Mouse (Mus musculus) neutrophil, adult 83 days (primary cell): Measurements from ENCODE around the gene Gm28998. TPM values are rescaled to one million over a fixed set of nuclear protein-coding genes. Genes with fewer than 3 reads are reported as not detected.

ENCODE experiments used
- total RNA-seq, 2 experiments: library from RNA; stranded (reverse); gene quantifications; one replicate each; pipeline ENCODE4 v1.2.4; 2023

The Gm28998 gene
- total RNA-seq: not detected

DNA sequence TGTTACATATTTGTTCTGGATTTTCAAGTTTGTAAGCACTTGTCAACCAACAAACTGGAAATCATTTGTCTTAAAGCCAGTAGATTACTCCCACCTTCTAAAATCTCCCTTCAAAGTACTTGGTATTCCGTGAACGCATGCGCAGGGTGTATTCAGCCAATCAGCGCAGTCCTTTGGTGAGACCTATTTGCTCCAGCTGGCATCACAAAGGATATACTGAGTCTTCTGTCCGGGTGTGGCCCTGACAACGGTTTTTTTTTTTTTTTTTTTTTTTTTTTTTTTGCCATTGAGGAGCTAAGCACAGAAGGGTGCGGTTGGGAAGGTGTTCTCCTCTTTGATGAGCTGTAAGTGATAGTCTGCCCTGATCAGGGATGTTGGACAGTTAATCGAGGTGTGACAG lies at the start of gene Gm28998:
Gm28998 (plus strand) TSS at position 301 of the 400 bp plus-strand sequence.

Other genes starting within 250 kb of the Gm28998 start
- not detected for gene Gm21244, start 84.5 kb upstream of the Gm28998 start, total RNA-seq
- gene Gm21788, start 151.2 kb downstream of the Gm28998 start, total RNA-seq: not detected